Mouse (Mus musculus) cerebellum, postnatal 14 days (tissue): ENCODE data around the gene Eml2.

ENCODE experiments used
- DNase-seq, 2 experiments: peaks; one replicate each; pipeline ENCODE4 v3.0.0; 2021; ENCODE audit warnings: mixed read lengths in 2 of 2

Eml2 gene

DNA sequence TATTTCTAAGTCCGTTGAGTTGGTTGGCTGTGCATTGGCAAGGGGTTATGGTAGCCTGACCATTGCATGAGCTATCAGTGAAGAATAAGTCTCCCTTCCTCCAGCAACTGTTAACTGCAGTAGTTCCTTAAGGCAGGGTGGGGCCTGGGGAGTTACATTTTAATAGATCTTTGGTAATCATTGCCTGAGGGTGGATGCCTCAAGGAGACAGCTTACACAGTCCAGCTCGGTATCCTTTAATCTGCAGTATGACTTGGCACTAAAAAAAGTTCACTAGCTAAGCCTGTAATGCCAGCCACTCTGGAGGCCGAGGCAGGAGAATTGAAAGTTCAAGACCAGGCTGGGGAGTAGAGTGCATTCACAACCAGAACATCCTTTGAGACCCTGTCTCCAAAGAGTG lies 55.6 kb downstream of the Eml2 start:
- DNase-seq: no peak

DNA sequence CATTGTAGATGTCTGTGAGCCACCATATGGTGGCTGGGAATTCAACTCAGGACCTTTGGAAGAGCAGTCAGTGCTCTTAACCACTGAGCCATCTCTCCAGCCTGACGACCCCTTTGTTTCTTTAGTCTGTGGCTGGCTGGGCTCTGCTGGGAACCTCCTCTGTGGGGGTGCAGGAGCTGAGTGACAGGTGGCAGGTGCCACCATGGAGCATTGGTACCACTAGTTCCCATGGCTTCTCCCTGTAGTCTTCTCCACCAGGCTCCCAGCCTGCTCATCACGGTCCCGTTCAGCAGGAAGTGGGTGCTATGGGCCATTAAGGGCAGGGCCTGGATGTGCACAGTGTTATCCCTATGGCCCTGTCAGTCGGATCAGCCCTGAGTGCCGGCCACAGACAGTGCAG lies 58.4 kb downstream of the Eml2 start:
- no peak for DNase-seq

DNA sequence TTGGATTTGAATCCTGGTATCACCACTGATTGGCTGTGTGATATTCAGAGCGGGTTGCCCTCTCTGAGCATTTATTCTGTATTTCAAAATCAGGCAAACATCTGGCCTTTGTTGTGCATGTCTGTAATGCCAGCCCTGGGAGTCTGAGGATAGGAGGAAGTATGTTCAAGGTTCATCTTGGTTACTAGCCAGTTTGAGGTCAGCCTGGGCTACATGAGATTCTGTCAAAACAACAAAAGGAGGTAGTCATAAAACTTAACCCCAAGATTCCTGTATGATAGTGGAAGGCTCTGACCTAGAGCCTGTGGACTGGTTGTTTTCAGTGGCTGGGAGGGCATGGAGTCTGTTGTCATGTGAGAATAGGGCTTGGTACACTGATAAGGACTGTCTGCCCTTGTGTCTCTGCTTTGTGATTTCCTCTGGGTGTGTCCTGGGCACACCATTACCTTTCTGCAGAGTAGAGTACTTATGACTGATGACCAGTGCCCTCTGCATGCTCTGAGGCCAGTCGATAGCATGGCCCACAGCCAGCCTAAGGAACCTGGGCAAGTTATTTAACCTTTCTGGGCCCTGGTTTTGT lies 59.0 kb downstream of the Eml2 start:
- DNase-seq: no peak

DNA sequence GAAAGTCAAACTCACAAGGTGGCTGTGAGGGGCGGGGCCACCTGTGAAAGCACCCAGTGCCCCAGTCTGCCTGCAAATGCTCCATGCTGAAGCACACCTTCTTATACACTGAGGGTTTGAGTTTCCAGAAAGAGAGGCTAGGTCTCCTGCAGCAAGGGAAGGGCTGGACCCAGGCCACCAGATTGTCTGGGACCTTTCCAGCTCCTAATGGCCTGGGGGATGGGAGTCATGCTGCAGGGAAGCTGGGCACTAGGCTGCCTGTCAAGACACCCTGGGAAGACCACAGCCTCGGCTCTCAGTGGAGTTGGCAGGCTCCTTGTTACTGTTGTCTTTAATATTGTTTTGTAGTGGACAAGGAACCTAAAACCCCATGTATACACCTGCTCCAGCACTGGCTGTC lies 60.2 kb downstream of the Eml2 start:
- DNase-seq: peak; percentile 56 to 62

DNA sequence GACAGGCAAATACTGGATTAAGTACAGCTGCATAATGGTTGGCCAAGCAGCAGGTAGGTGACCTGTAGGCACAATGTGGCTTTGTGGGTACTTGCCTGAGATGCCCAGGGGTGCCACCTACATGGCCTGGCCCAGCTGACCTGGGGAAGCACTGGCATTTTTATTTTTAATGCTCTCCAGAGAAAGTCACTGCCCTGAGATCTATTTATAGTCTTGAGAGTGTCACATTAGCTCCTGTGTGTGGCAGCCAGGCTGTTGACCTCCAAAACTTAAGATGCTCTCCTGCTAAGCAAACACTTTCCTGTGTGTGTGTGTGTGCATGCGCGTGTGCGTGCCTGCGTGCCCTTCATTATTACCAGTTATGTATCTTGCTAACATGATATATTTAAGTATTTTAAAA lies 62.1 kb downstream of the Eml2 start:
- no peak for DNase-seq

DNA sequence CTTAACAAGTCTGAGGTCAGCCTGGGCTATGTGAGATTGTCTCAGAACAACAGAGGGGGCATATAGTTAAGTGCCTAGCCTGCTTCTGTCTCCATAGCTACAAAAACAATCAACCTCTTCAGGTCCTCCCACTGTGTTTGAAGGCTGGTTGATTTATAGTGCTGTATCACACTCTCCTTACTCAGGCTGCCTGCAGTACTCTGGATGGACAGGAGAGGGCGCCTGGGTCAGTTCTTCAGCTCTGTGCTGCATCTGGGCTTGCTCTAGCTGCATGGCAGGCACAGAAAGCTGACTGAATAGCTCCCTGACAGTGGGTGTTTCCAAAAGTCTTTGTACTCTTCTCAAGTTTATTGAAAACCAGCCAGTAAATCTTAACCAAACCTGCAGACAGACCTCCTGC lies 63.2 kb downstream of the Eml2 start:
- peak; percentile 95 to 98 for DNase-seq

DNA sequence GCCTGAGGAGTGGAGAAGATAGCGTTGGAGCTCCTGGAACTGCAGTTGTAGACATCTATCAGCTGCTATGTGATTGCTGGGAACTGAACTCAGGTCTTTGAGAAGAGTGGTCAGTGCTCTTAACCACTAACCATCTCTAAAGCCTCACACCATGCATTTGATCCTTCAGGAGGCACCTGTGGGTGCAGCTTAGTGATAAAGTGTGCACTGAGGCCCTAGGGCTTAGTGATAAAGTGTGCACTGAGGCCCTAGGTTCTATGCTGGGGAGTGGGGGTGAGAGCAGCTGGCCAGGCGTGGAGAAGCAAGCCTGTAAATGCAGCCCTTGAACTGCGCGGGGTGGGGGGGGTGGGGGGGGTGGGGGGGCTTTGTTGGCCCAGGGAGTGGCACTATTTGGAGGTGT lies 63.8 kb downstream of the Eml2 start:
- DNase-seq: no peak

DNA sequence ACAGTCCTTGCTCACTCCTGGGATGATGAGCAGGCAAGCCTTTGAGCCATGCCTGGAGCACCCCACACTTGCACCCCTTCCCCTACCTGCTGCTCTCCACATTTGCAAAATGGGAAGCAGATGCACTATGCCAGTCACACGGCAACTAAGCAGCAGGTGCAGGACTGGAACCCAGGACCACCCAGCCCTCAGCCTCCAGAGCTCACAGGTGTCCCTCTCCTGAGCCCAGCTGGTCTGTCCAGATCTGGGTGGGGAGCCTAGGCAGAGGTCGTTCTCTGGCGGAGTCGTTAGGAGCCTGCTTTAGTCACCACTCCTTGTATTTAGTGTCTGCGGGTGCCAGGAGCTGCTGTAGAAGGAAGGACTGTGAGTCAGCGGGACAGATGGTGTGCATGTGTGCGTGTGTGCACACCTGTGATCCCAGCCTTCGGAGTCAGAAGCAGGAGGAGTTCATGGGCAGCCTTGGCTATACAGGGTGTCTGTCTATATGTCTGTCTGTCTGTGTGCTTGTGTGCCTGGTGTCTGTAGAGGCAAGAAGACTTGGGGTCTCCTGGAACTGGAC lies 64.8 kb downstream of the Eml2 start:
- DNase-seq: no peak

DNA sequence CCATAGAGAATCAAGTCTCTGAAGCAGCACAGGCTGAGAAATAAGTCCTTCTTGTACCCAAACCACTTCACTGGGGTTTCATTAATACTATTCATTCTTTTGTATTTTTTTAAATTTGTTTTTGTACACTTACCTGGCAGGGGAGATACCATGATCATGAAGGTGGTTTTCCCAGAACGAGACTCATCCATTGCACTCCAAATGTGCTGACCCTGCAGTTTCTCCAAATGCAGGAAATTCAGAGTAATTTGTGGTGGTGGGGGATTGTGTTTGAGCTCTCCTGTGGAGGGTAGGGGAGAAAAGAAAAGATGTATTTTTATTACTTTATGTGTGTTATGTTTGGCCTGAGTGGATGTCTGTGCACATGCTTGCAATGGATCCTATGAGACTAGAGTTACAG lies 65.8 kb downstream of the Eml2 start:
- no peak for DNase-seq

DNA sequence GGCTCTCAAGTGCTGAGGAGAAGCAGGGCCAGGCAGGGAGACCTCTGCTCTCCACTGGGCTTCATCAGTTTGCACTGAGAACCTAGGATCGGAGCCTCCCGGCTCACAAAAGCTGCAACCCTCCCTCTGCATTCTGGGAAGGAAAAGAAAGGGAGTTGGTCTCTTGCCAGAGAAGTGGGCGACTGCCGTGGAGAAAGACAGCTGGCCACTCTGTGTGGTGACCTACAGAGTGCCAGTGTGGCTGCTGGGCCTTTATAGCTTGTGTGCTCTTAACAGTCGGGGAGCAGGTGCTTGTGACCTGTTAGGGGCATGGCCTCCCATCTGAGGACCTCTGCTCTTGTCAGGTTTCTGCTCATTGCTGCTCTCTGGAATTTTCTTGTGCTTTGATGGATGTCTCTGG lies 67.6 kb downstream of the Eml2 start:
- DNase-seq: peak; percentile 62 to 64

DNA sequence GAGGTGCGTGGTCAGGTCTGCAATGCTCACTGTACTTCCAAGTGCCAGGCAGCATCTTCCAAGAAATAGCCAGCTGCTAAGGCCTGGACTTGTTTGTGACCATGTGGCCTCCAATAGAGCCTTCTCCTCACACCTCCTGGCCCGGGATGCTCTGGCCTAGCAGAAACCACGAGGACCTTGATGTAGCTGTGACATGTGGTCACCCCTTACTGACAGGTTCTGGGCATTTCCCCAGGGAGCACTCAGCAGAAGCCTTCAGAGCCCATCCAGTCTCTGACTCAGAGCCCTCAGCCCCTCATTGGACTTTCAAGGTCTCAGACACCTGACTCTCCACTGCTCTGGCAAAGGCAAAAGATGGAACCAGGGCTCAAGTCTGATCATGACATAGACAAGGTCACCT lies 68.9 kb downstream of the Eml2 start:
- no peak for DNase-seq

DNA sequence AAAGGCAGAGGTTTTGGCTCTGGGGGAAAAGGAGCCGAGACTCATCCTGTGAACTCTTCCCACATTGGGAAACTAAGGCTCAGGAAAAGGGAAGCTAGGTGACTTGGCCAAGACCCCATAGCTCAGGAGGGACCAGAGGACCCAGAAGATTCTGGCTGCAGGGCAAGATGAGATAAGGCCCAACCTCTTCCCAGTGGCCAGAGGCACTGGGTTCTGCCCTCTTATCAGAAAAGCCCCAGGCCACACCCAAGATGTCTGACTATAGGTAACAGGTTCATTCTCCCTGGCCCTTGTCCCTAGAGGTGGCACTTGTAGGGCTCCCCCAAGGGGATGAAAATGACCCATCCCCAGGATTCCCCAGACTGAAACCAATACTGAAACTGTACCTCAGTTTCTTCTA lies 70.6 kb downstream of the Eml2 start:
- DNase-seq: no peak

DNA sequence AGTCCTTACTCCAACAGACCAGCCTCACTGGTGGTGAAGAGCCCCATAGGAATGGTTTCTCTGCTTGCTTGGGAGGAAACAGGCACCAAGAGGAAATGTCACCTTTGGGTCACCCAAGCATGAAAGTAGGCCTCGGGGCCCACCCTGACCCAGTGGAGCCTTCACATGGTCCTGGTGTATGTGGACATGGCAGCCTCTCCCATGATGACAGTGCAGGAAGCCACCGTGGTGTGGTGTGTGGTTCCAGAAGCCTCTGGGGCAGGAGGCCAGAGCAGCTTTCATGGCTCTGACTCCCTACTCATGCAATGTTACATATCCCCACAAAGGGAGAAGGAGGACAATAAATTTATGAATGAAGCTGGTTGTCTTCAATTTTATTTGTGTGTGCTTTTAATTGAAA lies 71.3 kb downstream of the Eml2 start:
- no peak for DNase-seq

DNA sequence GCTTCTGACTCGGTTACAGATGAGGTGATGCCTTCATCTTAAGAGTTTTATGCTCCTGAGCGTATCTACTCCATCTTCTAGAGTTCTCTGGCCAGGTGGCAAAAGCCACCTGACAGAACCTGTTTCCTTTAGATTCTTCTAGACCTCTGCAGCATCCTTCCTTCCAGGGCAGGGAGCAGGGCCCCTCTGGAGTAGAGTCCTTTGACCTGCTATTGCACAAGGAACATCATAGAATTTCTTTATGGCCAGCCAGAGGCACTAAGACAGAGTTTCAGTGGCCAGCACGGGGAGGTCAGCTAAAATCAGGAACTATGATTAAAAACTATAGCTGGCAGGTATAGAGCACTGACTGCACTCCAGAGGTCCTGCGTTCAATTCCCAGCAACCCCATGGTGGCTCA lies 75.9 kb downstream of the Eml2 start:
- DNase-seq: no peak

DNA sequence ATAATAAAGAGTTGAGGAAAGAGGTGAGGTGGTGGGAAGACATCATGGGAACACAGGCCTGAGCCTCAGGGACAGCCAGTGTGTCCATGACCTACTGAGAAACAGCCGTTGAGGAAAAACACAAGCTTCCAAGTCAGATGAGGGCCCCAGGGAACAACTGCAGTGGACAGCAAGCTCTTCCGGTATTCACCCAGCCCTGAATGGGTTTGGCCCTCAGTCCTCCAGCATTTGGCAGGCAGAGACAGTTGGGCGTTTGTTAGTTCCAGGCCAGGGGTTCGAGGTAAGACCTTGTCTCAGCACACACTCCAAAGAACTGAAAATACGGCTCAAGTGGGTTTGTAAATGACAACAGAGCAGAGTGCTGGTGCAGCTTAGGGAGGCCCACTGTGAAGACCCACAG lies 77.2 kb downstream of the Eml2 start:
- DNase-seq: no peak

DNA sequence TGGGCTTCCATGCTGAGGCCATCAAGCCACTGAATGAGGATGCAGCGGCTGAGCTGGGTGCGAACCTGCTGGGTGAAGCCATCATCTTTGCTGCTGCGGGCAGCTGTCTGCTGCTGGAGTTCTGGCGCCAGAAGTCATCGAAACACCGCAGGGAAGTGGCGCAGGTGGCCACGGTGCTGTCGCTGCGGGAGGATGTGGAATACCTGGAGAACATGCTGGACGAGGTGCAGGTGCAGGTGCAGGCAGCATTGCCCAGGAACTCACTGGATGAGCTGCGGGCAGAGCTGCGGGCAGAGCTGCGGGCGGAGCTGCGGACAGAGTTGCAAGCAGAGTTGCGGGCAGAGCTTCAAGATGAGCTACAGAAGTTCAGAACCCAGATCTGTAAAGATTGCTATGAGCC lies 79.2 kb downstream of the Eml2 start:
- no peak for DNase-seq
